Mouse (Mus musculus) testis, postnatal 14 days (tissue): ENCODE results near the gene Trim43c.
"Not testable (repeated sequence)": the region's sequence is repeated elsewhere in the genome, so short reads cannot be mapped to it uniquely, and the experiment has no call there.

Experiments used
- DNase-seq: peaks from one replicate; pipeline ENCODE4 v3.0.0; 2021; ENCODE audit warnings: low spot score

The Trim43c gene

GRCm38 (mm10) chr9:88838864-88839263, at the start of gene Trim43c:
Gene Trim43c, plus strand, starts transcription at chr9:88839164.
- DNase-seq, result not testable (repeated sequence)

DNA sequence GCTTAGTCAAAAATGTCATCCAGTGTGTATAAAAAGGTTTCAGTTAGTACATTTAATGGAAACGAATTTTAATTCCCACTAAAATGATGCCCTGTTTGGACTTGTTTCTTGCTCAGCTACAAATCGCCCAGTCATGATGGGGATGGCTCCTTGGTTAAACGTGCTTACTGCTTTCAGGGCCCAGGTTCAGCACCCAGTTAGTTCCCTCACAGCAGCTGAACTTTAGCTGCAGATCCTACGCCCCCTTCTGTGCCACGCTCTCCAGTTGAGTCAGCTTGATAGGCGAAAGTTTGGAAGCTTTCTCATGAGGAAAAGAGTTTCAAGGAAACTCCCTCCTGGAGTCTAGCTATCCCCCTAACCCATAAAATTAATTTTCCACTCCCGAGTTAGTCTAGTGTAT, 14.1 kb downstream of the Trim43c start:
- not testable (repeated sequence) for DNase-seq

- DNase-seq, result peak; percentile 85
These were observed 19.9 kb downstream of the Trim43c start for GRCm38 (mm10) chr9:88858566-88859492.
